Mouse (Mus musculus) neutrophil, adult 65 days (primary cell): Measurements from ENCODE around the gene Vmn2r25. TPM values are rescaled to one million over a fixed set of nuclear protein-coding genes. Genes with fewer than 3 reads are reported as not detected.

Experiments
- total RNA-seq: library from RNA; stranded (reverse); gene quantifications from 2 replicates; pipeline ENCODE4 v1.2.4, GENCODE M21; 2023

Vmn2r25 gene
- total RNA-seq, result not detected in 2 replicates

DNA sequence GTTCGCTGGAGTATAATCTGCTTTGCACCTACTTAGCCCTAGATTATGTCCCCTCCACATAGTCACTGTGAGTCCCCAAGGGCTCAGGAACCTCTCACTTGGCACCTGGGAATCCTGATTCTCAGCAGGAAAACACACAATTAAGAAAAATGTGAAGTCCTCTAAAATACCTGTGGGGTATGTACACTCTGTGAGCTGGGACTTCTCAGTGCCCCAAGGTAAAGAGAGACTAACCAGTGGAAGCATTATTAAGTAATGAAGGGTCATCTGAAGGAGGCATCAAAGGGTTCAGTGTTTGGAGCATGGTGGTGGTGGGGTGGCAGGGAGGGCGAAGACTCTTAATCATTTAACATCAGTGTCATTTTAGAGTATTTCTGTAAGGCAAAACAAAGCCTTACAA, at the start of gene Vmn2r25:
Gene Vmn2r25, minus strand, starts transcription at position 101 of the 400 bp plus-strand sequence.

DNA sequence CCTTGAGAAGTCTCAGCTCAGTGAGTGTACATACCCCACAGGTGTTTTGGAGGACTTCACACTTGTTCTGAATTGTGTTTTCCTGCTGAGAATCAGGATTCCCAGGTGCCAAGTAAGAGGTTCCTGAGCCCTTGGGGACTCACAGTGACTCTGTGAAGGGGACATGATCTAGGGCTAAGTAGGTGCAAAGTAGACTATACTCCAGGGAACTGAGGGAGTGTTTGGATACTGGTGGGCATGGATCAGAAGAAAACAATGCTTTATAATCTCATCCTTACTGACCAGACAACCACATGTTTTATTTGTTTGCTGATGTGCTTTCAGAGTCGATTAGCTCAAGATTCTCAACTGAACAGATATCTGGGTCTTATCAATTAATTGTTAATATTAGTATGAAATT, 74.7 kb downstream of the Vmn2r25 start, which contains the start of gene Vmn2r24:
Gene Vmn2r24, plus strand, starts transcription at position 301 of the 400 bp plus-strand sequence.

Other genes with a start within 250 kb of the Vmn2r25 start
- not detected in 2 replicates for gene Vmn2r22, start 202.7 kb downstream of the Vmn2r25 start, total RNA-seq
- not detected in 2 replicates for gene Vmn2r23, start 150.8 kb downstream of the Vmn2r25 start, total RNA-seq
- gene Vmn2r24, start 74.6 kb downstream of the Vmn2r25 start, total RNA-seq, result not detected in 2 replicates
- gene Vmn2r26, start 171.1 kb upstream of the Vmn2r25 start, total RNA-seq, result 0.06 and 0.07 TPM in 2 replicates